8 mouse cellular contexts compared by ENCODE assay signal in genomic region chr4:128948137-128948674, GRCm38 (mm10). TPM values are rescaled to one million over a fixed set of nuclear protein-coding genes. Genes with fewer than 3 reads are reported as not detected.
DNase-seq lines count a peak whose midpoint lies in the region; ATAC-seq and TF ChIP-seq lines count a peak whose summit lies in the region.

No protein-coding gene starts in this region.

- H3K79me2 ChIP-seq in liver, adult 2 months (ENCODE audit: control insufficient read depth, insufficient read depth, low read length) = no peaks in the 10 kb centered on the region

- peak; percentile 56 for TF ChIP-seq CTCF in liver, adult 2 months (IDR thresholded peaks at IDR 0.05; ENCODE audit: low read depth, low read length)

- TF ChIP-seq POLR2A in liver, adult 2 months (IDR thresholded peaks at IDR 0.05; ENCODE audit: extremely low read depth, insufficient read depth, low read length) = no peak

- ATAC-seq in forebrain, embryonic 11.5 days (replicated peaks; ENCODE audit: low FRiP score) = no peak
- no peak for ATAC-seq in forebrain, embryonic 15.5 days (replicated peaks)
- no peak for ATAC-seq in liver, embryonic 11.5 days (replicated peaks; ENCODE audit: low FRiP score)
- ATAC-seq in megakaryocyte progenitor cell, adult 5-6 weeks (replicated peaks; ENCODE audit: poor library complexity) = peak; percentile 61
- no peak for ATAC-seq in activated CD4-positive, CD25-positive, alpha-beta regulatory T cell, adult 4 months

- 31% methylated on average over 6 of the region's 6 CpGs for WGBS in forebrain, embryonic 11.5 days
- WGBS in forebrain, embryonic 15.5 days = 32% methylated on average over 6 of the region's 6 CpGs
- WGBS in liver, adult 2 months = 34% methylated on average over 6 of the region's 6 CpGs
- 24% methylated on average over 6 of the region's 6 CpGs for WGBS in liver, embryonic 11.5 days
- WGBS in embryonic facial prominence, embryonic 10.5 days = 26% methylated on average over 6 of the region's 6 CpGs

- H3K9ac ChIP-seq in forebrain, embryonic 11.5 days (ENCODE audit: low read length) = no peak overlapping the region
- H3K9ac ChIP-seq in forebrain, embryonic 15.5 days (replicated peaks) = no peak overlapping the region
- no peak overlapping the region for H3K9ac ChIP-seq in liver, adult 2 months (ENCODE audit: low read depth, low read length)
- H3K9ac ChIP-seq in liver, embryonic 11.5 days (ENCODE audit: low read depth, low read length) = no peak overlapping the region

- DNase-seq in forebrain, embryonic 11.5 days (ENCODE audit: low spot score) = peak; percentile 79
- no peak for DNase-seq in liver, adult 2 months (ENCODE audit: extremely low read depth, low read depth, low spot score)
- no peak for DNase-seq in liver, embryonic 11.5 days (ENCODE audit: low spot score)
- DNase-seq in adrenal gland, adult 2 months = peak; percentile 45
- peak; percentile 70 for DNase-seq in embryonic facial prominence, embryonic 10.5 days (ENCODE audit: low spot score)

- H3K4me3 ChIP-seq in forebrain, embryonic 11.5 days (ENCODE audit: low read depth, low read length) = no peak overlapping the region
- H3K4me3 ChIP-seq in forebrain, embryonic 15.5 days = no peak overlapping the region
- H3K4me3 ChIP-seq in liver, adult 2 months (ENCODE audit: insufficient read depth, low read depth, low read length) = no peak overlapping the region
- H3K4me3 ChIP-seq in liver, embryonic 11.5 days (ENCODE audit: low read depth, low read length) = no peak overlapping the region
- no peak overlapping the region for H3K4me3 ChIP-seq in embryonic facial prominence, embryonic 10.5 days

- H3K9me3 ChIP-seq in forebrain, embryonic 11.5 days (ENCODE audit: control insufficient read depth, low read length) = no peaks in the 10 kb centered on the region
- no peaks in the 10 kb centered on the region for H3K9me3 ChIP-seq in forebrain, embryonic 15.5 days
- no peaks in the 10 kb centered on the region for H3K9me3 ChIP-seq in liver, embryonic 11.5 days (ENCODE audit: control insufficient read depth, low read length)
- no peaks in the 10 kb centered on the region for H3K9me3 ChIP-seq in embryonic facial prominence, embryonic 10.5 days

- H3K36me3 ChIP-seq in forebrain, embryonic 11.5 days (ENCODE audit: control insufficient read depth, insufficient read depth, low read length) = no peaks in the 10 kb centered on the region
- H3K36me3 ChIP-seq in forebrain, embryonic 15.5 days = no peaks in the 10 kb centered on the region
- H3K36me3 ChIP-seq in liver, adult 2 months (ENCODE audit: control insufficient read depth, insufficient read depth, low read length) = no peaks in the 10 kb centered on the region
- no peaks in the 10 kb centered on the region for H3K36me3 ChIP-seq in liver, embryonic 11.5 days (ENCODE audit: control insufficient read depth, insufficient read depth, low read length)
- no peaks in the 10 kb centered on the region for H3K36me3 ChIP-seq in embryonic facial prominence, embryonic 10.5 days (replicated peaks)

- H3K4me1 ChIP-seq in forebrain, embryonic 11.5 days (replicated peaks; ENCODE audit: control insufficient read depth, insufficient read depth, low read length) = no peaks in the 10 kb centered on the region
- peaks cover 5% of the 10 kb centered on the region; the same call in 1 of the 2 replicates for H3K4me1 ChIP-seq in forebrain, embryonic 15.5 days
- peaks cover 11% of the 10 kb centered on the region for H3K4me1 ChIP-seq in liver, adult 2 months (ENCODE audit: control insufficient read depth, insufficient read depth, low read length)
- H3K4me1 ChIP-seq in liver, embryonic 11.5 days (replicated peaks; ENCODE audit: control insufficient read depth, insufficient read depth, low read length) = peaks cover 3% of the 10 kb centered on the region
- H3K4me1 ChIP-seq in embryonic facial prominence, embryonic 10.5 days = peaks cover 17% of the 10 kb centered on the region

- no peaks in the 10 kb centered on the region for H3K27me3 ChIP-seq in forebrain, embryonic 11.5 days (ENCODE audit: control insufficient read depth, insufficient read depth, low read length)
- no peaks in the 10 kb centered on the region for H3K27me3 ChIP-seq in forebrain, embryonic 15.5 days
- H3K27me3 ChIP-seq in liver, adult 2 months (ENCODE audit: control insufficient read depth, insufficient read depth, low read length) = no peaks in the 10 kb centered on the region
- peaks cover 5% of the 10 kb centered on the region; the same call in 1 of the 2 replicates for H3K27me3 ChIP-seq in liver, embryonic 11.5 days (replicated peaks; ENCODE audit: control insufficient read depth, insufficient read depth, low read length)
- no peaks in the 10 kb centered on the region; the same call in 1 of the 2 replicates for H3K27me3 ChIP-seq in embryonic facial prominence, embryonic 10.5 days (replicated peaks; ENCODE audit: low read depth, poor library complexity, severe bottlenecking)

- no peak overlapping the region for H3K27ac ChIP-seq in forebrain, embryonic 11.5 days (ENCODE audit: low read depth, low read length)
- no peak overlapping the region for H3K27ac ChIP-seq in forebrain, embryonic 15.5 days (replicated peaks)
- no peak overlapping the region for H3K27ac ChIP-seq in liver, adult 2 months (replicated peaks; ENCODE audit: insufficient read depth, low read depth, low read length)
- no peak overlapping the region for H3K27ac ChIP-seq in liver, embryonic 11.5 days (ENCODE audit: low read depth, low read length)
- no peak overlapping the region for H3K27ac ChIP-seq in embryonic facial prominence, embryonic 10.5 days (replicated peaks)

- no peak overlapping the region for H3K4me2 ChIP-seq in forebrain, embryonic 11.5 days (ENCODE audit: low read depth, low read length, severe bottlenecking)
- no peak overlapping the region for H3K4me2 ChIP-seq in forebrain, embryonic 15.5 days (replicated peaks)
- H3K4me2 ChIP-seq in liver, embryonic 11.5 days = no peak overlapping the region

RNA-seq across cellular contexts. Expression of gene Azin2, which starts 14.0 kb away (rescaled TPM):
- polyA plus RNA-seq in forebrain, embryonic 11.5 days (2014; fragmentation: Nextera tagmentation; extraction: Ambion mirVana) = 11.5 TPM in 2 replicates
- 12.3 and 13.7 TPM in 2 replicates for polyA plus RNA-seq in forebrain, embryonic 15.5 days (2015; fragmentation: Nextera tagmentation; extraction: Ambion mirVana)
- 5.4 and 5.7 TPM in 2 replicates for total RNA-seq in liver, adult 2 months (2014; rRNA removed)
- 0.81 and 1.7 TPM in 2 replicates for polyA plus RNA-seq in liver, adult 2 months (2012; rRNA removed)
- 4.6 and 5.8 TPM in 2 replicates for polyA plus RNA-seq in liver, embryonic 11.5 days (2014; fragmentation: Nextera tagmentation; extraction: Ambion mirVana)
- total RNA-seq in adrenal gland, adult 2 months (2021) = 10 to 100 TPM; 36.2 to 55.1 TPM
- 39.0 and 45.9 TPM in 2 replicates for polyA plus RNA-seq in adrenal gland, adult 2 months (2012; rRNA removed)
- polyA plus RNA-seq in embryonic facial prominence, embryonic 10.5 days (2016; fragmentation: Nextera tagmentation; extraction: Ambion mirVana) = 11.4 and 12.1 TPM in 2 replicates
- 0.91 and 1.7 TPM in 2 replicates for total RNA-seq in megakaryocyte progenitor cell, adult 5-6 weeks (2015)
- 2.1 and 2.2 TPM in 2 replicates for total RNA-seq in megakaryocyte progenitor cell, adult 5-6 weeks (2017)
- polyA plus RNA-seq in activated CD4-positive, CD25-positive, alpha-beta regulatory T cell, adult 4 months (2017; shearing (Covaris generic)) = under 1 TPM in 1 of 2 experiments, not detected in 1; 0.34 TPM

RNA-seq across cellular contexts. Expression of gene Ak2, which starts 43.6 kb away (rescaled TPM):
- polyA plus RNA-seq in forebrain, embryonic 11.5 days (2014; fragmentation: Nextera tagmentation; extraction: Ambion mirVana) = 173 and 174 TPM in 2 replicates
- 106 and 116 TPM in 2 replicates for polyA plus RNA-seq in forebrain, embryonic 15.5 days (2015; fragmentation: Nextera tagmentation; extraction: Ambion mirVana)
- total RNA-seq in liver, adult 2 months (2014; rRNA removed) = 194 and 232 TPM in 2 replicates
- 140 and 156 TPM in 2 replicates for polyA plus RNA-seq in liver, adult 2 months (2012; rRNA removed)
- polyA plus RNA-seq in liver, embryonic 11.5 days (2014; fragmentation: Nextera tagmentation; extraction: Ambion mirVana) = 235 and 256 TPM in 2 replicates
- total RNA-seq in adrenal gland, adult 2 months (2021) = 100 to 1,000 TPM; 111 to 154 TPM
- 42.0 and 51.8 TPM in 2 replicates for polyA plus RNA-seq in adrenal gland, adult 2 months (2012; rRNA removed)
- polyA plus RNA-seq in embryonic facial prominence, embryonic 10.5 days (2016; fragmentation: Nextera tagmentation; extraction: Ambion mirVana) = 219 and 224 TPM in 2 replicates
- total RNA-seq in megakaryocyte progenitor cell, adult 5-6 weeks (2015) = 97.7 and 107 TPM in 2 replicates
- total RNA-seq in megakaryocyte progenitor cell, adult 5-6 weeks (2017) = 165 and 176 TPM in 2 replicates
- polyA plus RNA-seq in activated CD4-positive, CD25-positive, alpha-beta regulatory T cell, adult 4 months (2017; shearing (Covaris generic)) = 100 to 1,000 TPM in 1 of 2 experiments, 10 to 100 TPM in 1; 62.4 to 108 TPM

Comparison
In these comparisons a context has a peak if more than half of its experiments do, and no peak if none do; other contexts are left out.
1. DNase-seq: peak in forebrain, embryonic 11.5 days (single experiment), adrenal gland, adult 2 months (single experiment) and embryonic facial prominence, embryonic 10.5 days (single experiment); none in liver, adult 2 months (single experiment) and liver, embryonic 11.5 days (single experiment).